Mouse (Mus musculus) liver, postnatal 0 days (tissue): ENCODE data around the gene Mfge8. TPM values are rescaled to one million over a fixed set of nuclear protein-coding genes. Genes with fewer than 3 reads are reported as not detected.
A peak's percentile ranks its signal among the peaks of the same experiment; 100 is the strongest.

Experiments
- ATAC-seq: fragments of 200-750 bp; cut with Nextera tagmentation; 2 replicates; pipeline ENCODE4 v1.8.0; 2017; ENCODE audit warnings: mild to moderate bottlenecking, moderate library complexity
- DNase-seq: peaks from one replicate; pipeline ENCODE4 v3.0.0-alpha.2; 2016
- H3K27ac ChIP-seq: fragments of 300-500 bp; sonication (generic); 2 replicates; pipeline ENCODE4 v1.5.1; 2014; ENCODE audit warnings: antibody characterized with exemption, moderate library complexity, mild to moderate bottlenecking, low read depth
- H3K27me3 ChIP-seq: fragments of 300-500 bp; sonication (generic); 2 replicates; pipeline ENCODE4 v1.6.1; 2014; ENCODE audit warnings: low read length, control low read depth, mixed read lengths; ENCODE audit not compliant: insufficient read depth
- H3K36me3 ChIP-seq: fragments of 300-500 bp; sonication (generic); replicated peaks from 2 replicates; pipeline ENCODE4 v1.6.1; 2014; ENCODE audit warnings: mild to moderate bottlenecking, control low read depth, low read length, moderate library complexity, mixed read lengths; ENCODE audit not compliant: insufficient read depth
- H3K4me1 ChIP-seq: fragments of 300-500 bp; sonication (generic); 2 replicates; pipeline ENCODE4 v1.6.1; 2014; ENCODE audit warnings: antibody characterized with exemption, mild to moderate bottlenecking, control low read depth; ENCODE audit not compliant: insufficient read depth
- H3K4me2 ChIP-seq: fragments of 300-500 bp; sonication (generic); 2 replicates; pipeline ENCODE4 v1.6.1; 2014; ENCODE audit warnings: low read depth, mild to moderate bottlenecking, low read length, moderate library complexity, mixed read lengths
- H3K4me3 ChIP-seq: fragments of 300-500 bp; sonication (generic); 2 replicates; pipeline ENCODE4 v1.5.1; 2014; ENCODE audit warnings: low read depth, low read length
- H3K9ac ChIP-seq: fragments of 300-500 bp; sonication (generic); replicated peaks from 2 replicates; pipeline ENCODE4 v1.6.1; 2014; ENCODE audit warnings: mild to moderate bottlenecking, moderate library complexity
- H3K9me3 ChIP-seq: fragments of 300-500 bp; sonication (generic); 2 replicates; pipeline ENCODE4 v1.6.1; 2016; ENCODE audit warnings: mild to moderate bottlenecking, control low read depth, low read length, mixed read lengths
- CTCF ChIP-seq: sonication (generic); IDR thresholded peaks from 2 replicates; pipeline ENCODE4 v1.5.1; 2016; ENCODE audit warnings: antibody characterized with exemption, low read depth
- EP300 ChIP-seq: IDR thresholded peaks from 2 replicates; pipeline ENCODE4 v1.6.1; 2016; ENCODE audit warnings: antibody characterized with exemption, low read depth, mild to moderate bottlenecking
- WGBS: fragments of 180-500 bp; shearing (Covaris S2); extraction: QIAGEN DNeasy Blood & Tissue Kit; methylation state at CpG from one replicate; pipeline ENCODE4 v1.1.7; 2014; ENCODE audit not compliant: insufficient replicate concordance; 5-methylcytosine and 5-hydroxymethylcytosine counted together
- polyA plus RNA-seq: library from polyadenylated mRNA; unstranded; fragments of >200 nt; fragmentation: Nextera tagmentation; extraction: Ambion mirVana; gene quantifications from 2 replicates; pipeline ENCODE4 v1.2.1, GENCODE M21; 2015

The Mfge8 gene
- polyA plus RNA-seq, 1 experiment from 2014 or later: 61.1 TPM

DNA sequence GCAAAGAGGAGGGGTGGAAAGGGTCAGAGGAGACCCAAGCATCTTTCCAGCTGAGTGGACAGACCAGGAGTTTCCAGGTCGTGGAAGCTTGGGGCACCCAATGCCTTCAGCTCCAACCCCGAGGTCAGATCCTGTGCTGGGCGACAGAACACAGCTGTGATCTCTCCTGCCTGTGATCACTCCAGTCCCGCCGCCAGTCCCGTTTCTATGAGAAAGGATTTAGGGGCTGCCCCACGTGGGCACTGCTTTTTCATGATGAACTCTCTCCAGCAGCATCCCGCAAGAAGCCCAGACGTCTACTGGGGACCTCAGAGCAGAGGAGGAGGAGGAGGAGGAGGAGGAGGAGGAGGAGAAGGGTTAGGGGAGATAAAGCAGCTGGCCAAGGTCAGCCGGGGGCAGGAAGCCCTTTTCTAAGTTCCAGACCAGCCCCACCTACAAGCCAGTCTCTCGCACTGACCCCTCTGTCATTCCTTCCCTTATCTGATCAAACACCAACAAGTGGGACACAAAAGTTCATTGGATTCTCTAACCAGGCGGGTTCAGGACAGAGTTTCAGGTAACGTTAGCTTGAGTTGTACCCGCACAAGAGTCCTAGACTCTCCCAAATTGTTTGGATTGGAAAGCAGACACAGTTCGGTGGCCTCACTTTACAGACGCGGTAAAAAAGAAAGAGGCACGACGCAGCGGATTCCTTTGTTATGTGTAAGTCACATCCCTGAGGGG is 768 bp downstream of the Mfge8 start:
- Histone ChIP-seq H3K4me2 (peak overlapping the region; percentile 92), H3K9ac (peak overlapping the region; percentile 69), H3K27me3 (no peaks in the 10 kb centered on the region), H3K4me3 (peak overlapping the region; percentile 68), H3K4me1 (peaks cover 5% of the 10 kb centered on the region; the same call in 1 of the 2 replicates), H3K9me3 (no peaks in the 10 kb centered on the region), H3K36me3 (no peaks in the 10 kb centered on the region), H3K27ac (0 out of 2 replicates have a peak overlapping the region, but pooled peaks have one; percentile 34)
- ATAC-seq (no peak; the same call in 1 of the 2 replicates), DNase-seq (no peak)
- no peak for TF ChIP-seq EP300
- TF ChIP-seq CTCF: no peak
- WGBS: 4% methylated on average over 20 of the region's 20 CpGs

DNA sequence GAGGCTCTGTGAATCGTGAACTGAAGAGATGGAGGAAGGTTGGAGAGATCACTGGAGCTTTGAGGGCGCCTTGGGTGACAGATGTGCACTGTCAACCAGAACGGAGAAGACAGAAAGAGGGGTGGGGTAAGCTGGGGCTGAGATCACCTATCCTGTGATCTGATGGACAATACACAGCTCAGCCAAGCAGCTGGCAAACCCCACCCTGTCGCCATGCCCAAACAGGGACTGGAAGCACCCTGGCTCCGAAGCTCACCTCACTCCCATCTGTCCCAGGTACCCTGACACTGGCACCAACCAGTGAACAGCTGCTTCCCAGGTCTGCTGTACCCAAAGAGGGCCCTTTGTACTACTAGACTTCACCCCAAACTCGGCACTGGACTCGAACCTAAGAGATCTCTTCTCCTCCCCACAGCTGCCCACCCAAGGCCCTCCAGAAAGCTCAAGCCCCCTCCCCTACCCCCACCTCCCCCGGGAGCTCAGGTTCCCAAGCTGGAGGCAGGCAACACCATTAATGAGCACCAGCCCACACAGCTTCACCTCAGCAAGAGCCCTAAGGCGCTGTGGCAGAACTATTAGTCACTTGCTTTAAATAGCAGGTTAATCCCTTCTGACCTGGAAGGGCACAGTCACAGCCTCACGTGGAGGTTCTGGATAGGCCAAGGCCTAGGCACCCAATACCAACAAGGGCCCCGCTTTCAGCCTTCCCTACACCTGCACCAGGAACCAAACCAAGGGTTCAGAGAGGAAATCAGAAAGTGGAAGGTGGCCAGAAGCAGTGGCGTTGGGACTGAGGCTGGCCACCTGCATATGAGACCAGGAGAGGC is 1.6 kb downstream of the Mfge8 start:
- Histone ChIP-seq H3K36me3 (0 out of 2 replicates have a peak, but pooled peaks cover 2% of the 10 kb centered on the region), H3K9me3 (no peaks in the 10 kb centered on the region), H3K4me1 (peaks cover 5% of the 10 kb centered on the region; the same call in 1 of the 2 replicates), H3K27ac (no peak overlapping the region), H3K4me2 (peak overlapping the region; percentile 92), H3K27me3 (no peaks in the 10 kb centered on the region), H3K9ac (no peak overlapping the region), H3K4me3 (no peak overlapping the region)
- DNase-seq (no peak), ATAC-seq (no peak)
- no peak for TF ChIP-seq CTCF
- no peak for TF ChIP-seq EP300
- WGBS: 60% methylated on average over 12 of the region's 12 CpGs

DNA sequence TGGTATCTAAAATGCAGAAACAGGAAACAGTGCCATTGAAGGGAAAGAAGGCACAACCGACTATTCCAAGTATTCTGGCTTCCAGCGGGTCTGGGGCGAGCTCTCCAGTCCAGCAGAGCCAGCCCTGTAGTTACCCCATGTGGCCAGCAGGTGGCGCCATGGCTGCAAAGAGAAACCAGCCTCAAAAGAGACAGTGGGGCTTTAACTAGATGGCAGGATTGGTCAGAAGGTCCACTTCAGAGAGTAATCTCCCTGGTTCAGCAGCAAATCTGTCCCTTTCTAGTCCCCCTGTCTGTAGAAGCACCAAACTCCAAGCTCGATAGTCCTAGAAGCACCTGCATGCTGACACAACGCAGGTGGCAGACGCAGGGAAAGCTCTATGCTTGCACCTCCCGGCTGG is 8.0 kb downstream of the Mfge8 start:
- 43% methylated on average over 8 of the region's 8 CpGs for WGBS
- TF ChIP-seq CTCF: peak; percentile 99
- no peak for TF ChIP-seq EP300
- peak; percentile 29; the same call in 1 of the 2 replicates for ATAC-seq
- H3K9ac ChIP-seq: no peak overlapping the region
- no peaks in the 10 kb centered on the region for H3K9me3 ChIP-seq
- H3K4me2 ChIP-seq: no peak overlapping the region
- H3K4me1 ChIP-seq: no peaks in the 10 kb centered on the region
- H3K36me3 ChIP-seq: peaks cover 2% of the 10 kb centered on the region; the same call in 1 of the 2 replicates
- no peak overlapping the region for H3K27ac ChIP-seq
- peak; percentile 83 for DNase-seq
- H3K27me3 ChIP-seq: no peaks in the 10 kb centered on the region
- no peak overlapping the region for H3K4me3 ChIP-seq

DNA sequence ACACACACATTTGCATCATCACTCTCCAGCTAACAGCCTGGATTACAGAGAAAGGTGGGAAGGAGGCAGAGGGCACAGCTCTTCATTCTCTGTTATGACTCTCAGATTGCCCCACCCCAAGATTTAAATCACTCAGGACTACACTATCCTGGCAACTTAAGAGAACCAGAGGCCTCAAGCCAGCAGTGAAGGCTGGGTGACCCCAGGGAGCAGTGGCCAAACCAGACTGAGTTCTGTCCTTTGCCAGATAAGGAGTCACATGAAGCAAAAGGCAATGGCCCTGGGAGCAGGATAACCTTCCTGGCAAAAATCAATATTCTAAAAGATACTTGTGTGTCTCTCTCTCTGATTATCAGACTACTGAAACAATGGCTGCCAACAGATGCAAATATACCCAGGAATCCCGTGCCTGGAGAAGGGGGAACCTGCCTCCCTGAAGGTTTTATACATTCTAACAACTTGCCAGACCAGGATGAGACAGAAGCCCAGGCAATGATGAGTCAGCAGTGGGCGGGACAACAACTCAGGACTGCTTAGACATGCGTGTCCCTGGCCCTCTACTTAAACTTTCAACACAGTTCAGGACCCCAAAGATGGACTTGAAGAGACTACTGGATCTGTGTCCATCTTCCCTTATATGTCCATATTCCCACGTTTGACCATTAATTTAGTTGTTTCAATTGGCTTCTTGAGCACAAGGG is 8.8 kb downstream of the Mfge8 start:
- DNase-seq: no peak
- TF ChIP-seq EP300: no peak
- TF ChIP-seq CTCF: no peak
- peaks cover 2% of the 10 kb centered on the region; the same call in 1 of the 2 replicates for H3K36me3 ChIP-seq
- WGBS: 40% methylated on average over 4 of the region's 4 CpGs
- no peak overlapping the region for H3K27ac ChIP-seq
- H3K9ac ChIP-seq: no peak overlapping the region
- no peaks in the 10 kb centered on the region for H3K9me3 ChIP-seq
- no peak overlapping the region for H3K4me2 ChIP-seq
- no peak overlapping the region for H3K4me3 ChIP-seq
- ATAC-seq: no peak
- H3K27me3 ChIP-seq: no peaks in the 10 kb centered on the region
- no peaks in the 10 kb centered on the region for H3K4me1 ChIP-seq

DNA sequence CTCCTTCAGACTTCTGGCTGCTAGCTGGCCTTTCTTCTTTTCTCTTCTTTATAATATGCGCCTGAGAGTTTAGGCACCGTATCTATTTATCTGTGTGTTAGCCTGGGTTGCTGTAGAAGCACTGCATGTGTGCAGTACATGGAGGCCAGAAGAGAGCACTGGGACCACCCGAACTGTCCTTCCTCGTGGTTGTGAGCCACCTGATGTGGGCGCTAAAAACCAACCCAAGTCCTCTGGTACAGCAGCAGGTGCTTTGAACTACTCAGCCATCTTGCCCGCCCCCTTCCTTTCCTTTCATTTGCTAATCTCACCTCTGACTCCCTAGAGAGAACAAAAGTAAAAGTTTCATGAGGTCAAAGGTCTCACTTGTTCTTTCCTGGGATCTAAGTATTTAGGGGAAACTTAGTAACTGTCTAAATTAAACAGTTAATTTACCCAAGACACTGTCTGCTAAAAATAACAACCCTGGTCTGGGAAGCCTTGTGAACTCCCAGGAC is 9.5 kb downstream of the Mfge8 start:
- no peak for DNase-seq
- Histone ChIP-seq H3K4me3 (no peak overlapping the region), H3K4me2 (no peak overlapping the region), H3K27me3 (no peaks in the 10 kb centered on the region), H3K9ac (no peak overlapping the region), H3K9me3 (no peaks in the 10 kb centered on the region), H3K27ac (no peak overlapping the region), H3K4me1 (no peaks in the 10 kb centered on the region), H3K36me3 (peaks cover 2% of the 10 kb centered on the region; the same call in 1 of the 2 replicates)
- ATAC-seq: no peak
- WGBS: 64% methylated on average over 6 of the region's 6 CpGs
- no peak for TF ChIP-seq CTCF
- TF ChIP-seq EP300: no peak

DNA sequence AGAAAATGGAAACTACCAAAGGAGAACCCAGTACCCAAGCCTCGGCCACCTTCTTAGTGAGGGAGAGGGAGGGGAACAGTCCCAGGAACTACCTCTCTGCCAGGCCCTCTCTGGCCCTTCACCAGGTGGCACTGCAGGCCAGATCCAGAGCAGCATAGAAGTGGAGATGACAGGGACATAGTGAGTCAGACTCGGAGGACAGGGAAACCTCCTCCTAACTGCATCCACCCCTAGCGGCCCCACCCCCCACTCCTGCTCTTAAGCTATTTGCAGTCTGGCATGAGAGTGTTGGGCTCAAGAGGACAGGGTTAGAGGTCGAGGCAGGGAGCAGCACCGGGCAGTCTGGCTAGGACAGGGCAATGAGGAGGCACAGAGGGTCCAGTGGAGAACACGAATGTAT is 15.5 kb downstream of the Mfge8 start:
- H3K4me3 ChIP-seq: no peak overlapping the region
- no peak overlapping the region for H3K9ac ChIP-seq
- H3K4me1 ChIP-seq: no peaks in the 10 kb centered on the region
- WGBS: 46% methylated on average over 6 of the region's 6 CpGs
- no peak overlapping the region for H3K4me2 ChIP-seq
- ATAC-seq: peak; percentile 19; the same call in 1 of the 2 replicates
- TF ChIP-seq CTCF: peak; percentile 35
- TF ChIP-seq EP300: no peak
- H3K36me3 ChIP-seq: no peaks in the 10 kb centered on the region; the same call in 1 of the 2 replicates
- no peaks in the 10 kb centered on the region for H3K9me3 ChIP-seq
- H3K27ac ChIP-seq: no peak overlapping the region
- peaks cover 8% of the 10 kb centered on the region for H3K27me3 ChIP-seq
- DNase-seq: no peak
